Mouse (Mus musculus) embryonic facial prominence, embryonic 10.5 days (tissue): ENCODE data around the gene Abhd5. TPM values are rescaled to one million over a fixed set of nuclear protein-coding genes. Genes with fewer than 3 reads are reported as not detected.

Experiments used
- DNase-seq: peaks from one replicate; pipeline ENCODE4 v3.0.0-alpha.2; 2017; ENCODE audit warnings: low spot score
- H3K27ac ChIP-seq: fragments of 300-500 bp; sonication (generic); replicated peaks from 2 replicates; pipeline ENCODE4 v1.5.1; 2016; ENCODE audit warnings: mild to moderate bottlenecking
- H3K27me3 ChIP-seq: fragments of 300-500 bp; sonication (generic); replicated peaks from 2 replicates; pipeline ENCODE4 v1.6.1; 2016; ENCODE audit warnings: low read depth, mild to moderate bottlenecking; ENCODE audit not compliant: poor library complexity, severe bottlenecking
- H3K36me3 ChIP-seq: fragments of 300-500 bp; sonication (generic); replicated peaks from 2 replicates; pipeline ENCODE4 v1.6.1; 2016; ENCODE audit warnings: mild to moderate bottlenecking, moderate library complexity
- H3K4me1 ChIP-seq: fragments of 300-500 bp; sonication (generic); 2 replicates; pipeline ENCODE4 v1.6.1; 2016
- H3K4me3 ChIP-seq: fragments of 300-500 bp; sonication (generic); 2 replicates; pipeline ENCODE4 v1.5.1; 2016; ENCODE audit warnings: mild to moderate bottlenecking, moderate library complexity
- H3K9me3 ChIP-seq: fragments of 300-500 bp; sonication (generic); 2 replicates; pipeline ENCODE4 v1.6.1; 2016; ENCODE audit warnings: mild to moderate bottlenecking
- WGBS: fragments of 180-500 bp; shearing (Covaris S2); methylation state at CpG from one replicate; pipeline ENCODE4 v1.1.7; 2016; 5-methylcytosine and 5-hydroxymethylcytosine counted together
- polyA plus RNA-seq: library from polyadenylated mRNA; unstranded; fragments of >200 nt; fragmentation: Nextera tagmentation; extraction: Ambion mirVana; gene quantifications from 2 replicates; pipeline ENCODE4 v1.2.1, GENCODE M21; 2016

Abhd5 gene
- polyA plus RNA-seq, 1 experiment from 2014 or later: 21.6 TPM

GRCm38 (mm10) chr9:122420772-122421764 lies 69.7 kb downstream of the Abhd5 start:
- DNase-seq: peak; percentile 87
- 26% methylated on average over 13 of the region's 13 CpGs for WGBS
- H3K4me3 ChIP-seq: no peak overlapping the region

GRCm38 (mm10) chr9:122421911-122422310 lies 70.5 kb downstream of the Abhd5 start:
- DNase-seq: no peak
- no peaks in the 10 kb centered on the region for H3K9me3 ChIP-seq
- 84% methylated on average over 8 of the region's 8 CpGs for WGBS
- no peak overlapping the region for H3K4me3 ChIP-seq
- no peaks in the 10 kb centered on the region for H3K36me3 ChIP-seq
- no peak overlapping the region for H3K27ac ChIP-seq
- H3K27me3 ChIP-seq: peaks cover 6% of the 10 kb centered on the region
- peaks cover 15% of the 10 kb centered on the region for H3K4me1 ChIP-seq

More at GRCm38 (mm10) chr9:122420772-122421764, 69.7 kb downstream of the Abhd5 start:
- peaks cover 6% of the 10 kb centered on the region for H3K27me3 ChIP-seq
- H3K9me3 ChIP-seq: no peaks in the 10 kb centered on the region
- peaks cover 13% of the 10 kb centered on the region for H3K4me1 ChIP-seq
- no peaks in the 10 kb centered on the region for H3K36me3 ChIP-seq
- no peak overlapping the region for H3K27ac ChIP-seq

DNA sequence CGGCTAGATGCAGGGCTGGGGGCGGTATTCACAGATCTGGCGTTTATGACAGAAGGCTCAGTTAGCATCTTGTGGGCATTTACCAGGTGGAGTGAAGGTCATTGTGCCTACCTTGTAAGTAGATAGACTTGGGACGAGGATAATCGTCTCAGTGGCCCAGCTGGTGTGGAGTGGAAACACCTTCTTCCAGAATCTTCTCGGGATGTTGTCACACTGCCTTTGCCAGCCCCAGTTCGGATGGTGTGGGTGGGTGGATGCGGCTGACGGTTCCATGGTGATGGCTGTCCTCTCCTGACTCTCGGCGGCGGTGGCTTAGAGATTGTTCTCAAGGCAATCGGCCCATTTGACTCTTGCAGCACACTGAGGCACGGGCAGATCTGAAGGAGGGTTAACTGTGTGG lies 71.3 kb downstream of the Abhd5 start:
- 89% methylated on average over 14 of the region's 14 CpGs for WGBS
- Histone ChIP-seq H3K4me1 (peaks cover 15% of the 10 kb centered on the region), H3K9me3 (no peaks in the 10 kb centered on the region), H3K27ac (no peak overlapping the region), H3K4me3 (no peak overlapping the region), H3K27me3 (peaks cover 6% of the 10 kb centered on the region), H3K36me3 (no peaks in the 10 kb centered on the region)
- no peak for DNase-seq

GRCm38 (mm10) chr9:122423146-122423545 lies 71.7 kb downstream of the Abhd5 start:
- Histone ChIP-seq H3K27me3 (peaks cover 6% of the 10 kb centered on the region), H3K27ac (no peak overlapping the region), H3K4me1 (peaks cover 15% of the 10 kb centered on the region), H3K9me3 (no peaks in the 10 kb centered on the region), H3K36me3 (no peaks in the 10 kb centered on the region), H3K4me3 (no peak overlapping the region)
- DNase-seq: no peak
- 68% methylated on average over 6 of the region's 6 CpGs for WGBS

DNA sequence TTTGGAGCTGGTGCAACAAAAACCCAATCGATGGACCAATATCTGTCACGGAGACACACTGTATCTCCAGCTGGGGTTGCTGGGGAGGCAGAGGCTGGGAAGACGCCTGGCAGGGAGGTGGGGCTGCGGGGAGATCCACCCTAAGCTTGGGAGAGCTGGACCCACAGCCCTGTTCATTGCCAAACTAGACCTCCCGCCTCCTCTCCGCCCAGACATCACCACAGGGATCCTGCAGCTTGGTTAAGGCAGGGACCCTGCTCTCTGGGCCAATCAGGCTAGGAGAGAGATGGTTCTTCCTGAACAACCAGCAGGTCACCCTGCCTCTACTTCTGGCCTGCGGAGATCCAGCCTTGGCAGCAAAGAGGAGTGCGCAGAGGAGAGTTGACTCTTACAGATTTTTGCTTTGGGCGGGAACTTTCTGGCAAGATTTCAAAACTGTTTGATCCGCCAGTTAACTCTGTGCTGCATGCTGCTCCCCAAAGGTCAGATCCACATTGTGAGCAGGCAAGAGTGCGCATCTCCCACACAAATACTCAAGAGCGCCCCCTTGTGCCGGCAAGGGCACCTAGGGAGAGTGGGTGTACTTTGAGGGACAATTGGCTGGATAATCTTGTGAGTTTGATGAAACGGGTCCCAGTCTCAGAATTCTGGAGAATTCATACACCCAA lies 73.7 kb downstream of the Abhd5 start:
- 46% methylated on average over 14 of the region's 14 CpGs for WGBS
- Histone ChIP-seq H3K4me1 (peaks cover 15% of the 10 kb centered on the region), H3K9me3 (no peaks in the 10 kb centered on the region), H3K36me3 (no peaks in the 10 kb centered on the region), H3K27ac (no peak overlapping the region), H3K4me3 (no peak overlapping the region), H3K27me3 (peaks cover 6% of the 10 kb centered on the region)
- DNase-seq: peak; percentile 30

DNA sequence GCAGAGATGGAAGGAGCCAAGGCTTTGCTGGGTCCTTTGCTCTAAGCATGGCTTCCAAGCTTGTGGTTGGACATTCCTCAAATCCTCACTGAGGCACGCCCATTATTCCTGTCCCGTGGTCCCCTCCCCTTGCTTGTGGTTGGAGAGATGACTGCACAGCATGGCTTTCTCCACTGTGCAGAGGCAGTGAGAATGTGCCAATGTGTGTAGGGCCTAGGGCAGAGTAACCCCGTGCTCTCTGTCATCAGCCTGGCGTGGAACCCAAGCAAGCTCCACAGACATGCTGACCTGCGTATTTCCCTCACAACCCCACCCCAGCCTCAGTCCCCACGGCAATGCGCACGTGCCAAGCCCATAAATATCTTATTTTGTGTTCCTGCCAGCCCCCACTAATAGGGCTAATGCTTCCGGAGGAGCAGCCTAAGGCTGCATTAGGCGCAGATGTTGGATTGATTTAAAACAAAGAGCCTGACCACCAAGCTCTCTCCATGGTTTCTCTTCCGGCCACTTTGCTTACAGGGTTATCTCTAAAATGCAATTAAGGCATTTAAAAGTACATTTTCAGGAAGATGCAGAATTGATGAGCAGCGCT lies 77.7 kb downstream of the Abhd5 start:
- Histone ChIP-seq H3K4me3 (no peak overlapping the region), H3K4me1 (peaks cover 10% of the 10 kb centered on the region), H3K27me3 (no peaks in the 10 kb centered on the region), H3K27ac (no peak overlapping the region), H3K36me3 (no peaks in the 10 kb centered on the region), H3K9me3 (no peaks in the 10 kb centered on the region)
- no peak for DNase-seq
- WGBS: 85% methylated on average over 12 of the region's 12 CpGs

DNA sequence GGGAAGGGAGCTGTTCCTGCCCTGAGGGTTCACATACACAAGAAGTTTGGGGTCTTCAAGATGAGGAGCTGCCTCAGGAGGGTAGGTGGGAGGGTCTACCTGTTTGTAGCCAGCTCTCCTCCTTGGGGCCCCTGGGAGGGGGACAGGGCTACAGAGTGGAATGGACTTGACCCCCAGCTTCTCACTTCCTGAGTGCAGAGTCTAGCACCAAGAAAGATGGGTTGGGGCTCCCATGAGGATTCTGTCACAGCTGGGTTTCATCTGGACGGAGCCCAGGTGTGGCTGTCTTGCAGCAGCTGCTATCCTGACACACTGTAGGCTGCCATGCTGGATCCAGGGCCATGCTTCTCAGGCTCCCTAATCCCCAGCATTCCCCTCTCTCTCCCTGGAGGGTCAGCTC lies 78.3 kb downstream of the Abhd5 start:
- Histone ChIP-seq H3K4me1 (peaks cover 10% of the 10 kb centered on the region), H3K27me3 (no peaks in the 10 kb centered on the region), H3K27ac (no peak overlapping the region), H3K9me3 (no peaks in the 10 kb centered on the region), H3K36me3 (no peaks in the 10 kb centered on the region), H3K4me3 (no peak overlapping the region)
- no peak for DNase-seq
- 69% methylated on average over 1 of the region's 1 CpGs for WGBS

Other genes with a start within 250 kb of the Abhd5 start
- gene Snrk, start 234.3 kb upstream of the Abhd5 start, polyA plus RNA-seq: 33.2 and 34.8 TPM in 2 replicates
- gene Ano10, start 57.2 kb upstream of the Abhd5 start, polyA plus RNA-seq: 26.3 and 27.9 TPM in 2 replicates